Mouse (Mus musculus): ENCODE measurements at regions not wholly inside any gene's neighbourhood (a gene's known extent, or its start where the extent isn't known, plus 50 kb on each side); places are given as distances from the start of the nearest gene placed in this dataset.

DNA sequence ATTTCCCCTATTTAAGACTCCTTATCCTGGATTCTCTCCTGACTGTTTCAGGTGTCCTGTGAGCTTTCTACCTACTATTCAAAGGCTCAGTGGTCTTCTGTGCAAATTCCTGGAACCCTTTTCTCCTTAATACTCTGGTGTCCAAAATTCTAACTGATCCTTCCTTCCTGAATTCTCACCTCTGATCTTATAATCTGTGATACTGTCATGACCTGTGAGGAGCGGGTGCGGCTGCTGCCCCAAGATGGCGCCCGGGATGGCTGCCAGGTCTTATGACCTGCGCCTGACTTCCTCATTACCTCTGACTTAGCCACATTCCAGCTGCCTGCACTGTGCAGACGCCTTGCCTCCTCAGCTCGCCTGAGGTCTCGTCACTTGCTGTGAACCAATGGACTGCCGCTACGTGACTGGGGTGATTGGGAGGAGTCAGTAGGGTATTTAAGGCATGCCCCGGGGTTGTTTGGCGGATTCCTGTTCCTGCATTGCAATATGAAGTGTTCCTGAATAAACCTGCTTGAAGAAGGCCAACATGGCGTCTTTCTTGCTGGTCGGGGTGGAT is 131.2 kb downstream of the Ptbp2 start:
- H3K4me1 ChIP-seq (ENCODE audit: control insufficient read depth, insufficient read depth, low read length): no peaks in the 10 kb centered on the region
- H3K4me3 ChIP-seq (ENCODE audit: low read depth, low read length): no peak overlapping the region
- no peaks in the 10 kb centered on the region for H3K36me3 ChIP-seq (ENCODE audit: control insufficient read depth, insufficient read depth, low read length)
- no peaks in the 10 kb centered on the region for H3K9me3 ChIP-seq (replicated peaks; ENCODE audit: control insufficient read depth, low read length)
- WGBS: 95% methylated on average over 14 of the region's 14 CpGs
- DNase-seq (ENCODE audit: low spot score) (no peak), ATAC-seq (no peak)
- no peak overlapping the region for H3K27ac ChIP-seq (ENCODE audit: low read depth, low read length)
- no peak overlapping the region for H3K4me2 ChIP-seq (ENCODE audit: low read length)
- no peak overlapping the region for H3K9ac ChIP-seq (ENCODE audit: low read length)
- H3K27me3 ChIP-seq (replicated peaks; ENCODE audit: control insufficient read depth, insufficient read depth, low read length): no peaks in the 10 kb centered on the region

DNA sequence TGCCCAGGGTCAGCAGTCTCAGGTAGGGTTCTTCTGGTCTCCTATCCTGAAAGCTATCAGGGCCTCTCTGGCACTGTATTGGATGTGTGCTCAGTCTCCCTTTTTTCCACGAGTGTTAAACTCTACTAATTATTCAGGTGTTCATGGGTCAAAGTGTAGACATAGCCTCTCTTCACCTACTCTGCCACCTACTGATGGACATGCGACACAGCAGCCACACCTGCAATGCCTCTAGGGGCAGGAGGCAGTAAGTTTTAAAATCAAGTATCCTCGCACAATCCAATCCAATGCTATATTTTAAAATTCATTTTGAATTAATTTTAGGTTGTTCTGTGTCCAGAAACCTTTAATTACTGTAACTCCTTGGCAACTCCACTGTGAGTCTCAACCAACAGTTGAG is 145.6 kb downstream of the Ptbp2 start:
- ATAC-seq: no peak
- WGBS: 63% methylated on average over 3 of the region's 3 CpGs
- Histone ChIP-seq H3K4me1 (ENCODE audit: control insufficient read depth, insufficient read depth, low read length) (no peaks in the 10 kb centered on the region), H3K4me3 (ENCODE audit: low read depth, low read length) (no peak overlapping the region), H3K36me3 (ENCODE audit: control insufficient read depth, insufficient read depth, low read length) (no peaks in the 10 kb centered on the region), H3K9me3 (replicated peaks; ENCODE audit: control insufficient read depth, low read length) (no peaks in the 10 kb centered on the region), H3K4me2 (ENCODE audit: low read length) (no peak overlapping the region), H3K27me3 (replicated peaks; ENCODE audit: control insufficient read depth, insufficient read depth, low read length) (no peaks in the 10 kb centered on the region; the same call in 1 of the 2 replicates), H3K9ac (ENCODE audit: low read length) (no peak overlapping the region), H3K27ac (ENCODE audit: low read depth, low read length) (no peak overlapping the region)
- no peak for DNase-seq (ENCODE audit: low spot score)

DNA sequence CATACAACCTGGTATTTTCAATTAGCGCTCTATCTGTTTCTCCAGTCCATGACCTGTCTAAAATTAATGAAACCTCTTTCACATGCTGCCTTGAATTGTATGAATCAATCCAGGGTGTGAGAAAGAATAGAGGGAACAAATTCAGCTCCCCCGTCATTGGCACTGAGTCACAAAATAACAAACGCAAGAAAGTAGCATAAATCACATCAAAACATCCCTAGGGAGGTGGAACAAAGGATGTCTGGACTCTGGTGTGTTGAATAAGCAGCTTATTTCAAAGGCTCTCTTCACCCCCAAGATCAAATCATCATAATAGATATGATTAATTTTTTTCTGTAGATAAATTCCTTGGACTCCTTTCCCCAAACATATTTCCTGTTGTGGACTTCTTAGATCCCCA is 148.6 kb downstream of the Ptbp2 start:
- Histone ChIP-seq H3K27me3 (replicated peaks; ENCODE audit: control insufficient read depth, insufficient read depth, low read length) (no peaks in the 10 kb centered on the region), H3K4me3 (ENCODE audit: low read depth, low read length) (no peak overlapping the region), H3K27ac (ENCODE audit: low read depth, low read length) (no peak overlapping the region), H3K4me2 (ENCODE audit: low read length) (no peak overlapping the region), H3K9ac (ENCODE audit: low read length) (no peak overlapping the region), H3K36me3 (ENCODE audit: control insufficient read depth, insufficient read depth, low read length) (no peaks in the 10 kb centered on the region), H3K9me3 (replicated peaks; ENCODE audit: control insufficient read depth, low read length) (no peaks in the 10 kb centered on the region), H3K4me1 (ENCODE audit: control insufficient read depth, insufficient read depth, low read length) (no peaks in the 10 kb centered on the region)
- 27% methylated on average over 3 of the region's 3 CpGs for WGBS
- DNase-seq (ENCODE audit: low spot score) (peak; percentile 29), ATAC-seq (no peak)

DNA sequence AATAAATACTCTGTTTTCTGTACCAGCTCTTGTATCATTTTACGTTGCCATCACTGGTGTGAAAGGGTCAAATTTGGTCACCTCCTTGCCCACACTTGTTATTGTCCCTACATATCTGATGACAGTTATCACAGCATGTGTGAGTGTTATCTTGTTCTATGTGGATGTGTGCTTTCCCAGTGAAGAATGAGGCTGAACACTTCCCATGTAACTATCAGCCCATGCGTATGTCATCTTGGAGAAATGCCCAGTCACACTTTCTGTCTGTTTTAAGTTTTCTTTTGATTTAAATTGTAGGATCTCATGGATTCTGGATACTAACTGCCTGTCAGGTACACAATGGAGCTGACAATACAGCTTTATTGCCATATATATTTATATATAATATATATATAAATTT is 150.8 kb downstream of the Ptbp2 start:
- no peak overlapping the region for H3K27ac ChIP-seq (ENCODE audit: low read depth, low read length)
- no peaks in the 10 kb centered on the region for H3K9me3 ChIP-seq (replicated peaks; ENCODE audit: control insufficient read depth, low read length)
- peak; percentile 63 for DNase-seq (ENCODE audit: low spot score)
- H3K27me3 ChIP-seq (replicated peaks; ENCODE audit: control insufficient read depth, insufficient read depth, low read length): no peaks in the 10 kb centered on the region
- H3K4me1 ChIP-seq (ENCODE audit: control insufficient read depth, insufficient read depth, low read length): no peaks in the 10 kb centered on the region
- H3K9ac ChIP-seq (ENCODE audit: low read length): no peak overlapping the region
- ATAC-seq: no peak; the same call in 1 of the 2 replicates
- no peaks in the 10 kb centered on the region for H3K36me3 ChIP-seq (ENCODE audit: control insufficient read depth, insufficient read depth, low read length)
- no peak overlapping the region for H3K4me3 ChIP-seq (ENCODE audit: low read depth, low read length)
- H3K4me2 ChIP-seq (ENCODE audit: low read length): no peak overlapping the region
- 81% methylated on average over 2 of the region's 2 CpGs for WGBS

DNA sequence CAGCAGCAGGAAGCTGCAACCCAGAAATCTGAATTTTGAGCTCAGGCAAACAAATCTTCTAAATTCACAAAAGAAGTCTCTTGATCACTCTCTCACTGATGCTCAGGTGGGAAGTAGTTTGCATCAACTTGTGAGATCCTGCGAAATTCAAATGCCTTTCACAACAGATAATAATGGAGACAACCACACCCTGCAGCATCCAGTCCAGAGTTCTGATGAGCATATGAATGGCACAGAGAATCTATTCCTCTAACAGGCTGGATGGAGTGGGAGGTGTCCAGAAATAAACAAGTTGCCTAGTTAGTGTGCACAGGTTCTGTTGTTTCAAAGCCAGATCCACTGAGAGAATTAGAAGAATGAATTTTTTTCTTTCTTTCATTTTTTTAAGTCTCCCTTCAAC is 178.2 kb downstream of the Ptbp2 start:
- WGBS: 68% methylated on average over 1 of the region's 1 CpGs
- Histone ChIP-seq H3K4me1 (ENCODE audit: control insufficient read depth, insufficient read depth, low read length) (no peaks in the 10 kb centered on the region), H3K4me2 (ENCODE audit: low read length) (no peak overlapping the region), H3K36me3 (ENCODE audit: control insufficient read depth, insufficient read depth, low read length) (no peaks in the 10 kb centered on the region), H3K27ac (ENCODE audit: low read depth, low read length) (no peak overlapping the region), H3K9me3 (replicated peaks; ENCODE audit: control insufficient read depth, low read length) (no peaks in the 10 kb centered on the region), H3K27me3 (replicated peaks; ENCODE audit: control insufficient read depth, insufficient read depth, low read length) (no peaks in the 10 kb centered on the region), H3K9ac (ENCODE audit: low read length) (no peak overlapping the region), H3K4me3 (ENCODE audit: low read depth, low read length) (no peak overlapping the region)
- ATAC-seq (no peak), DNase-seq (ENCODE audit: low spot score) (no peak)

DNA sequence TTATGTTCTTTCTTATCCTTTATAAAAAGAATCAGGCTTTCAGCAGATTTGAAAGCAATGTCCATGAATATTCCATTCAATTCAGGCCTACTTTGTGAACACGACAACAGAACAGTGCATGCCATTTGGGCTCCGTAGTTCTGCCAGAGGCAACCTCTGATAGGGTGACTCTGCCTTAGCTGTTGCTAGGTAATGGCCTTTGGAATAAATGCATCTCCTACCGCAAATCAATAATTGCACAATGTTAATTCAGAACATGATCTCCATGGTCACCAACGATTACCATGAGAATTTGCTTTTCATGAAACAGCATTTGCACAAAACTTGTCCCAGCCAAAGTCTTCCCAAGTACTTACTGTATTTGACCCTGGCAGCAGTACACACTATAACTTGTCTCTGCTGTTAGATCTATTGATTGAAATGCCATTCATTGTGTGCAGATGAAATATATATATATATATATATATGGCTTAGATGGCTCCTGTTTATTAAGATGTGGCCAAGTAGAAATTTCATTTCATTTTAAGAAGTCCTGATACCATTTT is 195.3 kb downstream of the Ptbp2 start:
- Histone ChIP-seq H3K36me3 (ENCODE audit: control insufficient read depth, insufficient read depth, low read length) (no peaks in the 10 kb centered on the region), H3K27me3 (replicated peaks; ENCODE audit: control insufficient read depth, insufficient read depth, low read length) (no peaks in the 10 kb centered on the region), H3K9ac (ENCODE audit: low read length) (no peak overlapping the region), H3K9me3 (replicated peaks; ENCODE audit: control insufficient read depth, low read length) (no peaks in the 10 kb centered on the region), H3K4me2 (ENCODE audit: low read length) (no peak overlapping the region), H3K4me3 (ENCODE audit: low read depth, low read length) (no peak overlapping the region), H3K27ac (ENCODE audit: low read depth, low read length) (no peak overlapping the region), H3K4me1 (ENCODE audit: control insufficient read depth, insufficient read depth, low read length) (peaks cover 2% of the 10 kb centered on the region; the same call in 1 of the 2 replicates)
- peak; percentile 66 for DNase-seq (ENCODE audit: low spot score)
- ATAC-seq: peak; percentile 85
- WGBS: 28% methylated on average over 4 of the region's 4 CpGs

DNA sequence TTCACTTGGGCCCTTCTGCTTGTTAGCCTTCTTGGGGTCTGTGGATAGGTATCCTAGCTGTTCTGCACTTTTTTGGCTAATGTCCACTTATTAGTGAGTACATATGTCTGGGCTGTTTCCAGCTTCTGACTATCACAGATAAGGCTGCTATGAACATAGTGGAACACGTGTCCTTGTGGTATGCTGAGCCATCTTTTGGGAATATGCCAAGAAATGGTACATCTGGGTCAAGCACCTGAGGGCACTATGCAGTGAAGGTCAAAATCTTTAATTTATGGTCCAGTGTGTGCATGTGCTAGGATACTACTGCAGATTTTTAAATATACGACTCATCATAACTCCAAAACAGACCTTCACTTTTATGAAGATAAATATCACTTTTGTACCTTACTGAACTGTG is 196.3 kb downstream of the Ptbp2 start:
- no peaks in the 10 kb centered on the region for H3K36me3 ChIP-seq (ENCODE audit: control insufficient read depth, insufficient read depth, low read length)
- DNase-seq (ENCODE audit: low spot score) (no peak), ATAC-seq (no peak)
- no peak overlapping the region for H3K4me2 ChIP-seq (ENCODE audit: low read length)
- H3K4me1 ChIP-seq (ENCODE audit: control insufficient read depth, insufficient read depth, low read length): peaks cover 2% of the 10 kb centered on the region; the same call in 1 of the 2 replicates
- no peaks in the 10 kb centered on the region for H3K9me3 ChIP-seq (replicated peaks; ENCODE audit: control insufficient read depth, low read length)
- WGBS: 83% methylated on average over 2 of the region's 2 CpGs
- no peak overlapping the region for H3K4me3 ChIP-seq (ENCODE audit: low read depth, low read length)
- no peak overlapping the region for H3K27ac ChIP-seq (ENCODE audit: low read depth, low read length)
- H3K9ac ChIP-seq (ENCODE audit: low read length): no peak overlapping the region
- no peaks in the 10 kb centered on the region for H3K27me3 ChIP-seq (replicated peaks; ENCODE audit: control insufficient read depth, insufficient read depth, low read length)

DNA sequence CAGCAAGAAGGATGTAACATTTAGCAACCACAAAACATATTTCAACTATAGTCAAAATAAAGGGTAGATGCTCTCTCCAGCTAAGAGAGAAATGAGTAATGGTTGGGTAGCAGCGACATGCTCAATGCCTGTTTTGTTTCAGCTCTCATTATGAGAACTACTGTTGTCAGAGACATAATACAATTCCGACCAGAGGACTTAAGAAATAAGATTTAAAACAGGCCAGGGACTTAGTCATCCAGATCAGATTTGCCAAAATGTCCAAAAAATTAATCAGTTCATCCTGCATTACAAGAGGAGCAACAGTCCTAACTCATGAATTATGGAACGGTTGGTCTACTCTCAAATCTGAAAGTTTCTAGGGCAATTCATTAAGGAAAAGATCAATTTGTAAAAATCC is 208.8 kb downstream of the Ptbp2 start:
- no peaks in the 10 kb centered on the region for H3K27me3 ChIP-seq (replicated peaks; ENCODE audit: control insufficient read depth, insufficient read depth, low read length)
- no peak overlapping the region for H3K4me3 ChIP-seq (ENCODE audit: low read depth, low read length)
- DNase-seq (ENCODE audit: low spot score) (no peak), ATAC-seq (no peak)
- no peaks in the 10 kb centered on the region for H3K36me3 ChIP-seq (ENCODE audit: control insufficient read depth, insufficient read depth, low read length)
- WGBS: 75% methylated on average over 3 of the region's 3 CpGs
- no peaks in the 10 kb centered on the region for H3K4me1 ChIP-seq (ENCODE audit: control insufficient read depth, insufficient read depth, low read length)
- no peaks in the 10 kb centered on the region for H3K9me3 ChIP-seq (replicated peaks; ENCODE audit: control insufficient read depth, low read length)
- no peak overlapping the region for H3K27ac ChIP-seq (ENCODE audit: low read depth, low read length)
- H3K4me2 ChIP-seq (ENCODE audit: low read length): no peak overlapping the region
- H3K9ac ChIP-seq (ENCODE audit: low read length): no peak overlapping the region

DNA sequence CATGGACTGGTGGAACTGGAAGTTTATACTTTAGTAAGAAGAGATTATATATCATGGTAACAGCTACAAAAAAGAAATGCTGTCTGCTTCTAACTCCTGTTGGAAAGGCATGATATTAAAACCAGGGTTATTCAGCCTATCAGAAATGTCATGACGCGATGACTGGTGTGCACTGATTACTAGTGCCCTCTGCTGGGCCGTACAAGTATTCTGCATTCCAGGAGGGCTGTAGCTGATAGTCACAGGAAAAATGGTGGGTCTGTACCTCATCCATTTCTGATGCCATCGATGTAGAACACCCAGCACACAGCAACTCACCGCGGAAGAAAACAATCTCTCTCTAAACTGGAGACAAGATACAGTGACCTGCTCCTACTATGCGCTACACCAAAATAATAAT is 246.4 kb downstream of the Ptbp2 start:
- no peak overlapping the region for H3K27ac ChIP-seq (ENCODE audit: low read depth, low read length)
- H3K27me3 ChIP-seq (replicated peaks; ENCODE audit: control insufficient read depth, insufficient read depth, low read length): no peaks in the 10 kb centered on the region
- H3K36me3 ChIP-seq (ENCODE audit: control insufficient read depth, insufficient read depth, low read length): no peaks in the 10 kb centered on the region
- no peak overlapping the region for H3K4me2 ChIP-seq (ENCODE audit: low read length)
- H3K4me1 ChIP-seq (ENCODE audit: control insufficient read depth, insufficient read depth, low read length): no peaks in the 10 kb centered on the region
- ATAC-seq (no peak), DNase-seq (ENCODE audit: low spot score) (peak; percentile 16)
- H3K4me3 ChIP-seq (ENCODE audit: low read depth, low read length): no peak overlapping the region
- no peak overlapping the region for H3K9ac ChIP-seq (ENCODE audit: low read length)
- WGBS: 74% methylated on average over 7 of the region's 7 CpGs
- no peaks in the 10 kb centered on the region for H3K9me3 ChIP-seq (replicated peaks; ENCODE audit: control insufficient read depth, low read length)
